Mouse (Mus musculus): ENCODE measurements at regions not wholly inside any gene's neighbourhood (a gene's known extent, or its start where the extent isn't known, plus 50 kb on each side); places are given as distances from the start of the nearest gene placed in this dataset.

- intact Hi-C loops (cut with DNase I) = no loop called here
- DNase-seq (ENCODE audit: low spot score) = no peak
These were observed 105.9 kb upstream of the Arl4c start for GRCm38 (mm10) chr1:88807901-88808300.

GRCm38 (mm10) chr1:88808508-88808907 lies 106.5 kb upstream of the Arl4c start:
- no peak for DNase-seq (ENCODE audit: low spot score)
- intact Hi-C loops (cut with DNase I) = no loop called here

GRCm38 (mm10) chr1:88809756-88810155 lies 107.7 kb upstream of the Arl4c start:
- no peak for DNase-seq (ENCODE audit: low spot score)
- intact Hi-C loops (cut with DNase I) = no loop called here

- no peak for DNase-seq (ENCODE audit: low spot score)
- intact Hi-C loops (cut with DNase I) = no loop called here
These were observed 111.2 kb upstream of the Arl4c start for GRCm38 (mm10) chr1:88813200-88813599.

- DNase-seq (ENCODE audit: low spot score) = no peak
- intact Hi-C loops (cut with DNase I) = no loop called here
These were observed 114.4 kb upstream of the Arl4c start for GRCm38 (mm10) chr1:88816376-88816945.

GRCm38 (mm10) chr1:88825215-88825614 lies 123.2 kb upstream of the Arl4c start:
- intact Hi-C loops (cut with DNase I) = no loop called here

GRCm38 (mm10) chr1:88838661-88839274 lies 136.7 kb upstream of the Arl4c start:
- intact Hi-C loops (cut with DNase I) = no loop called here
- DNase-seq (ENCODE audit: low spot score) = no peak

More at GRCm38 (mm10) chr1:88825215-88825614, 123.2 kb upstream of the Arl4c start:
- no peak for DNase-seq (ENCODE audit: low spot score)

GRCm38 (mm10) chr1:88839407-88839976 lies 137.5 kb upstream of the Arl4c start:
- no peak for DNase-seq (ENCODE audit: low spot score)
- intact Hi-C loops (cut with DNase I) = no loop called here

GRCm38 (mm10) chr1:88839977-88840628 lies 138.1 kb upstream of the Arl4c start:
- DNase-seq (ENCODE audit: low spot score) = no peak
- intact Hi-C loops (cut with DNase I) = no loop called here

GRCm38 (mm10) chr1:88840991-88841592 lies 139.1 kb upstream of the Arl4c start:
- intact Hi-C loops (cut with DNase I) = no loop called here
- no peak for DNase-seq (ENCODE audit: low spot score)

- no peak for DNase-seq (ENCODE audit: low spot score)
- intact Hi-C loops (cut with DNase I) = no loop called here
These were observed 145.5 kb upstream of the Arl4c start for GRCm38 (mm10) chr1:88847333-88848091.

GRCm38 (mm10) chr1:88848246-88848645 lies 146.2 kb upstream of the Arl4c start:
- intact Hi-C loops (cut with DNase I) = no loop called here
- no peak for DNase-seq (ENCODE audit: low spot score)

GRCm38 (mm10) chr1:88849421-88849820 lies 147.4 kb upstream of the Arl4c start:
- DNase-seq (ENCODE audit: low spot score) = no peak
- intact Hi-C loops (cut with DNase I) = no loop called here

GRCm38 (mm10) chr1:88851931-88852330 lies 149.9 kb upstream of the Arl4c start:
- intact Hi-C loops (cut with DNase I) = no loop called here
- no peak for DNase-seq (ENCODE audit: low spot score)

GRCm38 (mm10) chr1:88860871-88861589 lies 159.0 kb upstream of the Arl4c start:
- intact Hi-C loops (cut with DNase I) = no loop called here
- no peak for DNase-seq (ENCODE audit: low spot score)

- intact Hi-C loops (cut with DNase I) = no loop called here
- DNase-seq (ENCODE audit: low spot score) = no peak
These were observed 159.5 kb upstream of the Arl4c start for GRCm38 (mm10) chr1:88861590-88861935.

GRCm38 (mm10) chr1:88865436-88865835 lies 163.4 kb upstream of the Arl4c start:
- intact Hi-C loops (cut with DNase I) = no loop called here
- no peak for DNase-seq (ENCODE audit: low spot score)

- intact Hi-C loops (cut with DNase I) = no loop called here
- DNase-seq (ENCODE audit: low spot score) = no peak
These were observed 164.6 kb upstream of the Arl4c start for GRCm38 (mm10) chr1:88866571-88866970.

- intact Hi-C loops (cut with DNase I) = no loop called here
These were observed 165.1 kb upstream of the Arl4c start for GRCm38 (mm10) chr1:88867138-88867537.

GRCm38 (mm10) chr1:88869885-88870284 lies 167.9 kb upstream of the Arl4c start:
- no peak for DNase-seq (ENCODE audit: low spot score)
- intact Hi-C loops (cut with DNase I) = no loop called here

More at GRCm38 (mm10) chr1:88867138-88867537, 165.1 kb upstream of the Arl4c start:
- no peak for DNase-seq (ENCODE audit: low spot score)
